Mouse (Mus musculus): ENCODE measurements around the gene Cyp2d9.
"Not testable (repeated sequence)": the region's sequence is repeated elsewhere in the genome, so short reads cannot be mapped to it uniquely, and the experiment has no call there.

Gene Cyp2d9

GRCm38 (mm10) chr15:82433137-82433536 is at the start of gene Cyp2d9:
Cyp2d9 (plus strand) TSS chr15:82433437.
- no peak for DNase-seq (ENCODE audit: low spot score in 2 of 2)

GRCm38 (mm10) chr15:82385729-82386128 is 47.5 kb upstream of the Cyp2d9 start:
- DNase-seq (ENCODE audit: low spot score in 2 of 2) = no peak

- not testable (repeated sequence) for DNase-seq (ENCODE audit: low spot score in 2 of 2)
Measured at GRCm38 (mm10) chr15:82389916-82390315, 43.3 kb upstream of the Cyp2d9 start.

GRCm38 (mm10) chr15:82393922-82394321 is 39.3 kb upstream of the Cyp2d9 start, which contains the start of gene Cyp2d11:
Cyp2d11 (minus strand) TSS chr15:82394022.
- not testable (repeated sequence) for DNase-seq (ENCODE audit: low spot score in 2 of 2)

GRCm38 (mm10) chr15:82395955-82396354 is 37.3 kb upstream of the Cyp2d9 start:
- not testable (repeated sequence) for DNase-seq (ENCODE audit: low spot score in 2 of 2)

GRCm38 (mm10) chr15:82401516-82401915 is 31.7 kb upstream of the Cyp2d9 start:
- DNase-seq (ENCODE audit: low spot score in 2 of 2) = no peak

GRCm38 (mm10) chr15:82402106-82402505 is 31.1 kb upstream of the Cyp2d9 start:
- no peak for DNase-seq (ENCODE audit: low spot score in 2 of 2)

- no peak for DNase-seq (ENCODE audit: low spot score in 2 of 2)
Measured at GRCm38 (mm10) chr15:82402741-82403140, 30.5 kb upstream of the Cyp2d9 start.

- DNase-seq (ENCODE audit: low spot score in 2 of 2) = no peak
Measured at GRCm38 (mm10) chr15:82403606-82404005, 29.6 kb upstream of the Cyp2d9 start.

- no peak for DNase-seq (ENCODE audit: low spot score in 2 of 2)
Measured at GRCm38 (mm10) chr15:82404163-82404562, 29.1 kb upstream of the Cyp2d9 start.

- DNase-seq (ENCODE audit: low spot score in 2 of 2) = no peak
Measured at GRCm38 (mm10) chr15:82406981-82407380, 26.3 kb upstream of the Cyp2d9 start, which contains the start of gene Cyp2d10. Cyp2d10 (minus strand) TSS chr15:82407195.

GRCm38 (mm10) chr15:82407536-82407935 is 25.7 kb upstream of the Cyp2d9 start:
- no peak for DNase-seq (ENCODE audit: low spot score in 2 of 2)

GRCm38 (mm10) chr15:82416797-82417789 is 16.1 kb upstream of the Cyp2d9 start:
- DNase-seq (ENCODE audit: low spot score in 2 of 2) = peak; percentile 49 to 70

GRCm38 (mm10) chr15:82418616-82419015 is 14.6 kb upstream of the Cyp2d9 start:
- DNase-seq (ENCODE audit: low spot score in 2 of 2) = no peak

- no peak for DNase-seq (ENCODE audit: low spot score in 2 of 2)
Measured at GRCm38 (mm10) chr15:82422935-82423334, 10.3 kb upstream of the Cyp2d9 start.

GRCm38 (mm10) chr15:82423471-82423870 is 9.8 kb upstream of the Cyp2d9 start:
- no peak for DNase-seq (ENCODE audit: low spot score in 2 of 2)

GRCm38 (mm10) chr15:82433621-82434020 is 384 bp downstream of the Cyp2d9 start:
- DNase-seq (ENCODE audit: low spot score in 2 of 2) = no peak

- DNase-seq (ENCODE audit: low spot score in 2 of 2) = no peak
Measured at GRCm38 (mm10) chr15:82434541-82434940, 1.3 kb downstream of the Cyp2d9 start.

GRCm38 (mm10) chr15:82435011-82435410 is 1.8 kb downstream of the Cyp2d9 start:
- DNase-seq (ENCODE audit: low spot score in 2 of 2) = no peak

GRCm38 (mm10) chr15:82435606-82436005 is 2.4 kb downstream of the Cyp2d9 start:
- no peak for DNase-seq (ENCODE audit: low spot score in 2 of 2)

- no peak for DNase-seq (ENCODE audit: low spot score in 2 of 2)
Measured at GRCm38 (mm10) chr15:82437975-82438617, 4.9 kb downstream of the Cyp2d9 start.

GRCm38 (mm10) chr15:82443658-82444057 is 10.4 kb downstream of the Cyp2d9 start:
- DNase-seq (ENCODE audit: low spot score in 2 of 2) = no peak

- no peak for DNase-seq (ENCODE audit: low spot score in 2 of 2)
Measured at GRCm38 (mm10) chr15:82445196-82445595, 12.0 kb downstream of the Cyp2d9 start.
